Mouse (Mus musculus) small intestine, adult 2 months (tissue): ENCODE results near the gene Efemp2. TPM values are rescaled to one million over a fixed set of nuclear protein-coding genes. Genes with fewer than 3 reads are reported as not detected.

Experiments used
- H3K27ac ChIP-seq: fragments of 200-500 bp; 2 replicates; pipeline ENCODE4 v1.5.1; 2012; ENCODE audit warnings: low read depth, low read length, control low read depth, inconsistent platforms; ENCODE audit not compliant: insufficient read depth
- H3K27me3 ChIP-seq: fragments of 200-500 bp; 2 replicates; pipeline ENCODE4 v1.6.1; 2012; ENCODE audit warnings: mild to moderate bottlenecking, moderate library complexity, low read length, inconsistent platforms; ENCODE audit not compliant: control insufficient read depth, insufficient read depth
- H3K36me3 ChIP-seq: fragments of 200-500 bp; 2 replicates; pipeline ENCODE4 v1.6.1; 2012; ENCODE audit warnings: mild to moderate bottlenecking, low read length, control low read depth, inconsistent platforms; ENCODE audit not compliant: control insufficient read depth, insufficient read depth
- H3K4me1 ChIP-seq: fragments of 200-500 bp; 2 replicates; pipeline ENCODE4 v1.6.1; 2012; ENCODE audit warnings: low read length, inconsistent platforms, mixed read lengths; ENCODE audit not compliant: control insufficient read depth, insufficient read depth, insufficient read length
- H3K4me3 ChIP-seq: fragments of 200-500 bp; 2 replicates; pipeline ENCODE4 v1.5.1; 2012; ENCODE audit warnings: low read depth, mild to moderate bottlenecking, control low read depth, inconsistent platforms, low read length, moderate library complexity
- CTCF ChIP-seq: fragments of 200-500 bp; IDR thresholded peaks from 2 replicates; pipeline ENCODE4 v1.5.1; 2012; ENCODE audit warnings: low read depth, mild to moderate bottlenecking, control low read depth, inconsistent platforms, low read length, moderate library complexity, mixed read lengths; ENCODE audit not compliant: insufficient replicate concordance, insufficient read length; ENCODE audit errors: extremely low read depth
- POLR2A ChIP-seq: fragments of 200-500 bp; IDR thresholded peaks from 2 replicates; pipeline ENCODE4 v1.6.1; 2012; ENCODE audit warnings: low read depth, mild to moderate bottlenecking, control low read depth, inconsistent platforms, low read length, moderate library complexity
- WGBS: fragments of 180-500 bp; shearing (Covaris S2); methylation state at CpG from one replicate; pipeline ENCODE4 v1.1.7; 2018; 5-methylcytosine and 5-hydroxymethylcytosine counted together
- polyA plus RNA-seq: library from polyadenylated mRNA; depleted of rRNA; stranded (reverse); fragments of >200 nt; gene quantifications from 2 replicates; pipeline ENCODE4 v1.2.3, GENCODE M21; 2012

The Efemp2 gene
- polyA plus RNA-seq, 1 experiment = 26.5 TPM

DNA sequence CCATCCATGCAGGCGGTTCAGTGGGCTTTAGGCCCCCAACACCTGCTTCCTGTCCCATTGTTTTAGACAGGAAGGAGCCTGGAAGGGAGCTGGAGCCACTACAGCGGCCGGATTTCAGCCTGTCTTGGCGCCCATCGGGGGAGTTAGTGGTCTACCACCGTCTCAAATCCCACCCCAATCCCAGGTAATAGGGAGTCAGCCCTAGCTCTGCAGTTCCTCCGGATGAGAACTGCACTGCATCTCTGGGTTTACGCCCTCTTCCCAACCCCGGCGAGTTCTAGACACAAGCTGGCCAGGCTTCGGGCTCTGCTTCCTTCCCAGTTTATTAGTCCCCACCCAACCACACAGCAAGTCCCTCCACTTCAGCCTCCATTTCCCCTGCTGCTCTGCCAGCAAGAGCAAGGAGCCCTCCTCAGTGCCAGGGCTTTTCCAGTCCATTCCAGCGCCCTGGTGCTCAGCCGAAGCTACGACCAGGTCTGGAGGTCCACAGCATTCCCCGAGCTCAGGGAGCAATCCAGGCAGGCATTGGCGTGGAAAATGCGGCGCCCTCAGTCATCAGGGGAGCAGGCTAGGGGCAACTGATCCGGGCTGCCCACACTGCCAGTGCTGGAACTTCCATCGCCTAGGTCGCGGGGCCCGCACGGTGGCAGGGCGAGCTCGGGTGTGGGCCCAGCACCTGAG is 17.4 kb upstream of the Efemp2 start:
- Histone ChIP-seq H3K4me3 (peak overlapping the region; percentile 86), H3K36me3 (no peaks in the 10 kb centered on the region), H3K27me3 (no peaks in the 10 kb centered on the region), H3K27ac (peak overlapping the region; percentile 76), H3K4me1 (peaks cover 12% of the 10 kb centered on the region)
- no peak for TF ChIP-seq CTCF
- TF ChIP-seq POLR2A = no peak
- WGBS = 8% methylated on average over 26 of the region's 26 CpGs

DNA sequence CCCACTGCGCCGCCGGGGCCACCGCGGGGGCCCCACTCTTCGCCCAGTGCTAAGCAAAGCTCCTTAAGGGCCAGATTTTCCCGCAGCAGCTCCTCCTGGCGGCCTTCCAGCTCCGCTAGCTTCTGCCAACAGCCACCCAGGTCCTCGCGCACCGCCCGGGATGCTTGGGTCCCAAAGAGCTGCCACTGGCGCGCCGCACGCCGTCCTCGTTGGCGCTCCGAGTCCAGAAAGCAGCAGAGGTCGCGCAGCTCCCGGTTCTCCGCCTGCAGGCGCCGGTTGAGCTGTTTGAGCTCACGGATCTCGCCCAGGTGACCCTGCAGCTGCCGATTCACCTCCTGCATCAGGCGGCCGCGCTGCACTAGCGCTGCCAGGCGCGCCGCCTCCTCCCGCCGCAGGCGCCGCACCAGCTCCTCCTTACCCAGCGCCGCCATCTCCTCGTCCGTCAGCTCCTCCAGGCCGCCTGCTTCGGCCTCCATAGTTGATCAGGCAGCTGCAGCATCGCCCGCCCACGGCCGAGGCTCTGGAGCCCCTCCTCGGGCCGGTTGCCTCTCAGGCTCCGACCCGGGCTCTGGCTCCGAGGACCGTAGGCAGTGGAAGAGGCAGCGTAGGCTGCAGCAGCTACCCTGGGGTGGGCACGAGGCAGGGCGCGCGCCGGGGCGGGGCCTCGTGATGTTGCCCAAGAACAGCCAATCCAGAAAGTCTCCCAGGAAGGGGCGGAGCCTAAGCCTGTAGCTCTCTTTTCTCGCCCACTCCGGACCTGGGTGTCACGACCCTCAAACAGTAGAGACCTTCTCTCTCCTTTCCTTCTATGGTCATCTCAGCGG is 16.6 kb upstream of the Efemp2 start:
- WGBS = under 1% methylated on average over 70 of the region's 70 CpGs
- TF ChIP-seq POLR2A = peak; percentile 86
- TF ChIP-seq CTCF = 0 out of 2 replicates have a peak, but pooled peaks have one; percentile 3

GRCm38 (mm10) chr19:5457746-5458442 is 15.9 kb upstream of the Efemp2 start, which contains the start of gene Ccdc85b:
Ccdc85b (minus strand) TSS chr19:5457894.
- H3K4me3 ChIP-seq = peak within 1 kb of the TSS; percentile 86
- peaks cover 12% of the 10 kb centered on the region for H3K4me1 ChIP-seq
- no peak for TF ChIP-seq CTCF
- no peak for TF ChIP-seq POLR2A
- peaks cover 5% of the 10 kb centered on the region for H3K36me3 ChIP-seq
- WGBS = 12% methylated on average over 14 of the region's 14 CpGs
- H3K27ac ChIP-seq = peak within 1 kb of the TSS; percentile 76
- H3K27me3 ChIP-seq = no peaks in the 10 kb centered on the region

More for the DNA sequence above, 16.6 kb upstream of the Efemp2 start:
- peak overlapping the region; percentile 76 for H3K27ac ChIP-seq
- peaks cover 12% of the 10 kb centered on the region for H3K4me1 ChIP-seq
- H3K27me3 ChIP-seq = no peaks in the 10 kb centered on the region
- no peaks in the 10 kb centered on the region for H3K36me3 ChIP-seq
- peak overlapping the region; percentile 86 for H3K4me3 ChIP-seq

DNA sequence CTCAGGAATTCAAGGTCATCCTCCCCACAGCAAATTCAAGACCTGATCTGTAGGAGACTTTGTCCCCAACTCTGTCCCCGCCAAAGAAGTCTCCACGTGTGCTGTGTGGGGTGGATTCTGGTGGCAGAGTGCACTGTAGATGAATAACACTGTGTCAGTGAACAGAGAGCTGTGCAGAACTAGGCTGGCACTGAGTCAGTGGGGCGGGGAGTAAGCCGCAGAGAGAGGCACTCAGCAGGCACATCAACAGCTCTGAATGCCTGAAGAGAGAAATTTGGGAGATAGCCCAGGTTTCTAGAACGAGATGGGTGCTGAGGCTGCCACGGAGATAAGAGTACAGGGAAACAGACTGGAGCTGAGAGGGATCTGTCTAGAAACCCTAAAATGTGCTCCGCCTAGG is 14.7 kb upstream of the Efemp2 start:
- H3K27me3 ChIP-seq = no peaks in the 10 kb centered on the region
- peaks cover 15% of the 10 kb centered on the region for H3K36me3 ChIP-seq
- H3K4me1 ChIP-seq = peaks cover 12% of the 10 kb centered on the region
- 53% methylated on average over 7 of the region's 7 CpGs for WGBS
- H3K4me3 ChIP-seq = no peak overlapping the region
- TF ChIP-seq POLR2A (no peak), CTCF (no peak)
- H3K27ac ChIP-seq = no peak overlapping the region

GRCm38 (mm10) chr19:5459896-5460295 is 13.9 kb upstream of the Efemp2 start:
- TF ChIP-seq CTCF = no peak
- no peak for TF ChIP-seq POLR2A
- WGBS = 25% methylated on average over 3 of the region's 3 CpGs
- Histone ChIP-seq H3K36me3 (peaks cover 23% of the 10 kb centered on the region), H3K4me1 (peaks cover 12% of the 10 kb centered on the region), H3K4me3 (no peak overlapping the region), H3K27ac (no peak overlapping the region), H3K27me3 (no peaks in the 10 kb centered on the region)

DNA sequence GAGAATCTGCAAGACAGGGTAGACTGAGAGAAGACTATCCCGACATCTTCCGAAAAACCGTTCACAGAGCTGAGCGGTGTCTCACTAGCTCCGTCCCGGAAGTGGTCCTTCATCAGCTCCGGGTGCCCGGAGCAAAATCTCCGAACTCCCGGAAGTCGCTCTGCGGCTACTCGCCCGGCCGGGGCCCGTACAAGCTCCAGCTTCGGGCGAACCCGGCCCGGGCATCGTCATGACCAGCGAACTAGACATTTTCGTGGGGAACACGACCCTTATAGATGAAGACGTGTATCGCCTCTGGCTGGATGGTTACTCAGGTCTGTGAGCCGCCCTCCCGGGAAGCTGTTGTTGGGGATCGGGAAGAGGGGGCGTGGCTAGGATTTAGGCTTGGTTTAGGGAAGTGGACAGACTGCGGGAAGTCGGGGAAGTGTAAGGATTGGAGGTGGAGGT is 13.3 kb upstream of the Efemp2 start, which contains the start of gene Fibp:
Gene Fibp (plus strand): TSS at position 151 of the 447 bp plus-strand sequence.
- peaks cover 29% of the 10 kb centered on the region for H3K36me3 ChIP-seq
- WGBS = under 1% methylated on average over 32 of the region's 32 CpGs
- TF ChIP-seq CTCF (no peak), POLR2A (peak; percentile 79; the same call in 1 of the 2 replicates)

More for the DNA sequence above, 13.3 kb upstream of the Efemp2 start, which contains the start of gene Fibp:
- Histone ChIP-seq H3K4me1 (peaks cover 12% of the 10 kb centered on the region), H3K27ac (peak within 1 kb of the TSS; percentile 44), H3K4me3 (peak within 1 kb of the TSS; percentile 73), H3K27me3 (no peaks in the 10 kb centered on the region)
